Mouse (Mus musculus): Measurements from ENCODE around the gene Tenm3.

GRCm38 (mm10) chr8:48551370-48551769 is 292.4 kb downstream of the Tenm3 start:
- no peak for TF ChIP-seq POLR2A (IDR thresholded peaks at IDR 0.05; ENCODE audit: control insufficient read depth, extremely low read depth, insufficient read depth, low read length, poor library complexity)
- TF ChIP-seq CTCF (IDR thresholded peaks at IDR 0.05; ENCODE audit: borderline replicate concordance, control insufficient read depth, extremely low read depth, insufficient read depth, low read length, poor library complexity): no peak

All from thymus, adult 2 months (tissue).